Mouse (Mus musculus): ENCODE data around the gene Ptcd3. TPM values are rescaled to one million over a fixed set of nuclear protein-coding genes. Genes with fewer than 3 reads are reported as not detected.

The Ptcd3 gene
- polyA plus RNA-seq (2017; shearing (Covaris generic)), result 10 to 100 TPM; 62.9 to 63.9 TPM

GRCm38 (mm10) chr6:71908481-71909381 lies at the start of gene Ptcd3, which contains the start of gene Polr1a:
Ptcd3 (minus strand) TSS chr6:71908750.
Polr1a (plus strand) TSS chr6:71909053.

GRCm38 (mm10) chr6:71830690-71831580 lies 77.6 kb downstream of the Ptcd3 start, which contains the start of gene Immt:
Immt (plus strand) TSS chr6:71831331.

Other genes with a start within 250 kb of the Ptcd3 start
- under 1 TPM in 1 of 2 experiments, not detected in 1; 0.54 TPM for gene Reep1, start 201.2 kb downstream of the Ptcd3 start, polyA plus RNA-seq (2017; shearing (Covaris generic))
- 10 to 100 TPM; 39.9 to 44.5 TPM for gene Mrpl35, start 81.8 kb downstream of the Ptcd3 start, polyA plus RNA-seq (2017; shearing (Covaris generic))
- 100 to 1,000 TPM in 1 of 2 experiments, 10 to 100 TPM in 1; 98.6 to 124 TPM for gene Immt, start 77.4 kb downstream of the Ptcd3 start, polyA plus RNA-seq (2017; shearing (Covaris generic))
- gene Polr1a, start 303 bp upstream of the Ptcd3 start, polyA plus RNA-seq (2017; shearing (Covaris generic)), result 10 to 100 TPM; 24.8 to 41.0 TPM
- 1 to 10 TPM; 2.8 to 4.0 TPM for gene St3gal5, start 188.8 kb upstream of the Ptcd3 start, polyA plus RNA-seq (2017; shearing (Covaris generic))